Mouse (Mus musculus): ENCODE measurements around the gene Epo.

Epo gene

DNA sequence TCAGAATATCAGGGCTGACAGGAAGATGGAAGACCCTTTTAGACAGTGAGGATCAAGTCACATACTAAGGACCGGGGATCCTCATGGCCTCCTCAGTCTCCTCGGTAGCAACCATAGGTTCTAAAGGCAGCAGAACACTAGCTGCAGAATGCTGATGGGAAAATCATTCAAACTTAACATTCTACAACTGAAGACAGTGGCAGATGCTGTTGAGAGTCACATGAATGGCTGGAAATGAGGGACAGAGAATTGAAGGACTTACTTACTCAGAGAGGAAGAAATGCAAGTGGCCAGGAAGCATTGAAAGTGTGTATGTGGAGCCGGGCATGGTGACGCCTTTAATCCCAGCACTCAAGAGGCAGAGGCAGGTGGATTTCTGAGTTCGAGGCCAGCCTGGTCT, 56.1 kb downstream of the Epo start, which contains the start of gene Zan:
TSS of gene Zan (minus strand) at position 101 of the 400 bp plus-strand sequence.
- DNase-seq (ENCODE audit: low spot score in 2 of 2) = no peak

DNA sequence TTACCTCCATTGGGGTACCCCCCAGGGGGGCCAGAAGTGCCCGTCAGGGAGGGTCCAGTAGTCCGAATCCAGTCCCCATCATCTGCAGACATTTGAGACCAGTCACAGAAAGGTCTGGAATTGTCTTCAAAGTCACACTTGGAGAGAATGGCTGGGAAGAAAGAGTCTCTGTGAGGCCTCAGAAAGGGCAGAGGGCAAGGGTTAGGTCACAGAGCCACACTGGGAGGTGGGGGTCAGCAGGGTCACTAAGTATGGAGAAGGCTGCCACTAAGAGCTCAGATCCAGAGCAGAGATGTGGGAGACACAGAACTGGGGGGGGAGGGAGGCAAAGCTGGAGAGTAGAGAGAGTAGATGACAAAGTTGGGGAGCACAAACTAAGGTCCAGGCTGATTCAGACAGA, 58.7 kb downstream of the Epo start:
- no peak for DNase-seq (ENCODE audit: low spot score in 2 of 2)

DNA sequence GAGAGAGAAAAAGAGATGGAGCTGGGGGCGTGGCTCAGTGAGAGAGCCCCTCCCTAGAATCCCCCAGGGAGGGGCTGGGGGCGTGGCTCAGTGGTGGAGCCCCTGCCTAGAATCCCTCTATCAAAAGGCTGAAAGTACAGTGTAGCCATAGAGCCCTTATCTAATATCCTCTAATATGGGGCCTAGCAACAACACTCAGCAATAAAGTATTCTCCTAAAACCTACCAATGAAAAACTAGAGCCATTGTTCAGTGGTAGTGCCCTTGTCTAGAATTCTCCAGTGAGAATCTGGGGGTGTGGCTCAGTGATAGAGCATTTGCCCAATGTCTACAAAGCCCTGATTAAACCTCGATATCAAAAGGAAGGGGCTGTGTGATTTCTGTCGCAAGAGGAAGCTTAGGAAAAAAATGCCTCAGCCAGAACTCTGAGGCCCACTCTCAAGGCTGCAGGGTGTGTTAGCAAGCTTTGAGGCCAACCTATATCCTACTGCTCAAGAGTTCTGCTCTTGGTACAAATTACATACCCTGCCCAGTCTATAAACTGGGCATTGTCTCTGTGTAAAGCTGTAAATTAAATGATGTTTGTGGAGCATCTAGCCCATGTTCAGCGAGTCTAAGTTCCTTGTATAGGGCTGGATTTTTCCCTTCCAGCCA, 60.7 kb downstream of the Epo start:
- no peak for DNase-seq (ENCODE audit: low spot score in 2 of 2)

DNA sequence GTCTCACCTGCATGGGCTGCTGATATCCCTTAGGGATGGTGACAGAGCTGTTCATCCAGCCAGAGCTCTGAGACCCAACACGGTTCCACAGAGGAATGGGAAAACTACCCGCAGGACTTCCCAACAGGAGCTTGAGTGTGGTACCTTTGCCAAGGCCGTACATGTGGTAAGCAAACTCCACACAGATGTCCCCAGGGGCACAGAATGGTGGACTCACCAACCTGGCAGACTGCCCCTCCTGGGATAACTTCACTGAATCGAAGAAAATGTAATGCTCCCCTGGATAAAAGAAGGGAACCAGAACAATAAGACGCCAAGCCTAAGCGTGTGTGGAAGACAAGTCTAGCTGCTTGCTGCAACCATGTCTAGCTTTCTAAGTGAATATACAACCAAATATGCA, 66.1 kb downstream of the Epo start:
- no peak for DNase-seq (ENCODE audit: low spot score in 2 of 2)

DNA sequence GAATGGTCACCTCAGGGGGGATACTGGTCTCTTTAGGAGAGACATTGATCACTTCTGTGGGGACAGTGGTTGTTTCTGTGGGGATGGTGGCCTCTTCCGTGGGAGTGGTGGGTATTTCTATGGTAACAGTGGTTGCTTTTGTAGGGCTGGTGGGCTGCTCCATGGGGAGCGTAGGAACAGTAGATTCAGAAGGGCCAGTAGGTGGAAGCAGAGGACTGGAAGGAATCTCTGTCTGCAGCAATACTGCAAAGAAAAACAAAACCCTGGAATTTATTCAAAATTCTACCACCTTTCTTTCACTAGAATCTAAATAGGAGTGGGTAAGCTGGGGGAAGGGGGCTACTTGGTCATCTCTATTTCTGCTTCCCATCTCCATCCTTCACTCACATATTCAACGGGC, 68.0 kb downstream of the Epo start:
- DNase-seq (ENCODE audit: low spot score in 2 of 2) = peak in 1 of 2 experiments; percentile 5

DNA sequence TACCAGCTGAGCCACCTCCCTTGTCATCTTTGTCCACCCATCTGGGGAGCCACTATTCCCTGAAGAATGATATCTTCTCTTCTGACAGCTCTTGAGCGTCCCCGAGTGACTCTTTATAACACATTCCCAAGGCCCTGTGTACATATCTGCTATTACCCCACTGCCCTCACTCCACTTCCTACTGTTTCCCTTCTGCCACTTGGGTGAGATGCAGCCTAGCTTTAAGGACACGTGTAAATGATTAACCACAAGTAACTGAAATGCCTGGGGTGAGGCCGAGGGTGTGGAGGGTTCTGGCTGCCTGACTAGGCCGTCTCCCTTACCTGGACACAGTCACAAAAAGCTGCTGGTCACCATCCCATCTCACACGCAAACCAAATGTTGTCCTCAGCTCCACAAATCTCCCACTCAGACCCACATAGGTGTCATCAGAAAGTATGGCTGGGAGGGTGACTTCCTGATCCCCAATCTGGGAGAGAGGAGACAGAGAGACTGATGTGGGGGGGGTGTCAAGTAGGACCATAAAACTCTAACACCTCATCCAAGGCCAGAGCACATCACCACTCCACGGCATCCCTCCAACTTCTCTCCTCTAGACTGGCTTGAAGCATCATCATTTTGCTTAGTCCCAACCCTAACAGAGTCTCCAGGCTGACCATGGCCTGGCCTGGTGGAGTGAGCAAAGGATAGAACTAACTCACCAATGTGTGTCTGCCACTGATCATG, 77.0 kb downstream of the Epo start:
- DNase-seq (ENCODE audit: low spot score in 2 of 2) = no peak

DNA sequence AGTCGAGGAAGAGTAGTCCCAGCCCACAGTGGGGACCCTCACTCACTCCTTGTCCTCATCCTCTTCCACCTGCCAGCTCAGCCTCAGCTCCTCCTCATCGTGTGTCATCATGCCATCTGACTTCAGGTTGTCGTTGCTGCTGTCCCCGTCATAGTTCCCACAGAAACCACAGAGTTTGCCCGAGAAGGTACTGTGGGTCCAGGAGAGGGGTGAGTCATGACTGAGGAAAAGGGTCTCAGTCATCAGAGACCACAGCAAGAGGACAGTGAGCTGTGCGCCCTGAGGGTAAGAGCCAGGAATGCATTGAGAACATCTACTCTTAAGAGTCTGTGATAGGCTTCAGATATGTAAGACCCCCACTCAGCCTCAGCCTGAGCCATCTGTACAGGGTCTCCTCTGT, 77.8 kb downstream of the Epo start:
- no peak for DNase-seq (ENCODE audit: low spot score in 2 of 2)

DNA sequence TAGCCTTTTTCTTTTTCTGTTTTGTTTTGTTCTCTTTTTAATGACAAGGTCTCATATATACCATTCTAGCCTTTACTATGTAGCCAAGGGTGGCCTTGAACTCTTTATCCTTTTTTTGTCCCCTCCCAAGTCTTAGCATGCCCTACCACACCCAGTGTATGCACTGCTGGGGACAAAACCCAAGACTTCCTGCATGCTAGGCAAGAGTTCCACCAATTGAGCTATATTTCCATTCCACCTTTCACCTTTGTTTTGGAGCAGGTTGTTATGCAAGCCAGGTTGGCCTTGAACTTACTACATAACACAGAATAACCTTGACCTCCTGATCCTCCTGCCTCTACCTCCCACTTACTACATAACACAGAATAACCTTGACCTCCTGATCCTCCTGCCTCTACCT, 87.5 kb downstream of the Epo start:
- no peak for DNase-seq (ENCODE audit: low spot score in 2 of 2)

DNA sequence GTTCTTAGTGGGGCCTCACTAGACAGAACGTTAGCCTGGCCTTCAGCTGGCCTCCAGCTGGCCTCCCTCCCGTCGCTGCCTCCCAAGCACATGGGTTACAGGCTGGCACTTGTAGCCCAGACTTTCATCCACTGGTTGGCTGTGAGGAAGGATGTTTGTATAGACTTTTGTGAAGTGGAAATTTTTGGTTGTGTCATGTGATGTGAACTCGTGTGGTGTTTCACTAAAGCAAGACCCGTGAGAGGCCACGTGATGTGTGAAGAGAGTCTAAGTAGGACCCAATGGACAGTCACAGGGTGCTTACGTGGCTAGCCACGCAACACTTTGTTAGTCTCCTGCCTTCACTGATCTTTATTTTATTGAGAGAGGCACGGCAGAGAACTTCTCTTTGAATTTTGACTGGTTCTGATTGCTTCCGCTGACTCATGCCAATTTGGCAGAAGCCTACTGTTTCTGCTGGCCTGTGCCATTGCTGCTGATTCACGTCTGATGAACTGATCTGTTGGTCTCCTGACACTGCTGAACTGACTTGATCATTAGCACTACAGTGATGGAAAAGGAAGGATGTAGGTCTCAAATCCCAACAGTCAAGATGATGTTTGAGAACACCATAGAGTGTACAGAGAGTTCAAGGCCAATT, 92.7 kb downstream of the Epo start:
- DNase-seq (ENCODE audit: low spot score in 2 of 2) = no peak

DNA sequence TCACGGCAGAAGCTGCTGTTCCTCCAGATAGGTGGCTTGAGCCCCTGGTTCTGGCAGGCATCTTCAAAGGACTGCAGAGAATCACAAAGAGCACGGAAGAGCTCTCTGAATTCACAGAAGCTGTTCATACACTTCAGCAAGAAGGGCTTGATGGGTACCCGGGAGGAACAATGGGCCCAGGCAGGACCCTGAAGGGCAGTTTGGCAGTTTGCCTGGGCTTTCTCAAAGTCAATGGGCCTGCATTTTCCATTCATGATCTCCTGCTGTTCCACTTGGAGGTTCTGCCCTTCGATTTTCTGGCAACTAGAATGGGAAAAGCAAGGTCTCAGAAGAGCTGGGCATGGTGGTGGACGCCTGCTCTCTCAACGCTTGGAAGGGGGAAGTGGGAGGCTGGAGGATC, 99.2 kb downstream of the Epo start:
- no peak for DNase-seq (ENCODE audit: low spot score in 2 of 2)
